Mouse (Mus musculus): ENCODE results near the gene Srgap2.
A peak's percentile ranks its signal among the peaks of the same experiment; 100 is the strongest.
"Not testable (repeated sequence)": the region's sequence is repeated elsewhere in the genome, so short reads cannot be mapped to it uniquely, and the experiment has no call there.

Srgap2 gene

GRCm38 (mm10) chr1:131331180-131331579, 196.0 kb downstream of the Srgap2 start:
- DNase-seq, result no peak

- DNase-seq, result not testable (repeated sequence)
These were observed 198.1 kb downstream of the Srgap2 start for GRCm38 (mm10) chr1:131329093-131329492.

GRCm38 (mm10) chr1:131327167-131327566, 200.0 kb downstream of the Srgap2 start:
- no peak for DNase-seq

- DNase-seq, result no peak
These were observed 202.2 kb downstream of the Srgap2 start for GRCm38 (mm10) chr1:131324816-131325463.

- peak; percentile 84 for DNase-seq
These were observed 207.4 kb downstream of the Srgap2 start for GRCm38 (mm10) chr1:131319598-131320330.

GRCm38 (mm10) chr1:131318397-131318796, 208.8 kb downstream of the Srgap2 start:
- no peak for DNase-seq

GRCm38 (mm10) chr1:131317625-131318024, 209.5 kb downstream of the Srgap2 start:
- no peak for DNase-seq

- no peak for DNase-seq
These were observed 215.9 kb downstream of the Srgap2 start for GRCm38 (mm10) chr1:131311284-131311683.

GRCm38 (mm10) chr1:131310237-131310818, 216.8 kb downstream of the Srgap2 start:
- DNase-seq, result peak; percentile 19

- no peak for DNase-seq
These were observed 226.4 kb downstream of the Srgap2 start for GRCm38 (mm10) chr1:131300750-131301149.

GRCm38 (mm10) chr1:131299788-131300187, 227.4 kb downstream of the Srgap2 start:
- no peak for DNase-seq

- DNase-seq, result no peak
These were observed 227.9 kb downstream of the Srgap2 start for GRCm38 (mm10) chr1:131299240-131299639.

GRCm38 (mm10) chr1:131298171-131298570, 229.0 kb downstream of the Srgap2 start:
- no peak for DNase-seq

- no peak for DNase-seq
These were observed 230.4 kb downstream of the Srgap2 start for GRCm38 (mm10) chr1:131296726-131297125.

GRCm38 (mm10) chr1:131295200-131295599, 232.0 kb downstream of the Srgap2 start:
- DNase-seq, result peak; percentile 30

GRCm38 (mm10) chr1:131293922-131294250, 233.3 kb downstream of the Srgap2 start:
- no peak for DNase-seq

GRCm38 (mm10) chr1:131293221-131293921, 233.8 kb downstream of the Srgap2 start:
- no peak for DNase-seq

GRCm38 (mm10) chr1:131290648-131291047, 236.5 kb downstream of the Srgap2 start:
- peak; percentile 72 for DNase-seq

GRCm38 (mm10) chr1:131288938-131289337, 238.2 kb downstream of the Srgap2 start:
- DNase-seq, result no peak

- no peak for DNase-seq
These were observed 239.9 kb downstream of the Srgap2 start for GRCm38 (mm10) chr1:131287267-131287666.

- no peak for DNase-seq
These were observed 240.3 kb downstream of the Srgap2 start for GRCm38 (mm10) chr1:131286803-131287202.

GRCm38 (mm10) chr1:131284616-131285015, 242.5 kb downstream of the Srgap2 start:
- no peak for DNase-seq

- DNase-seq, result peak; percentile 24
These were observed 243.0 kb downstream of the Srgap2 start for GRCm38 (mm10) chr1:131284167-131284566.

- DNase-seq, result no peak
These were observed 245.4 kb downstream of the Srgap2 start for GRCm38 (mm10) chr1:131281731-131282130.
